Mouse (Mus musculus): ENCODE measurements around the gene Cep41. TPM values are rescaled to one million over a fixed set of nuclear protein-coding genes. Genes with fewer than 3 reads are reported as not detected.

Cep41 gene
- polyA plus RNA-seq, 1 experiment, result 2.9 TPM

DNA sequence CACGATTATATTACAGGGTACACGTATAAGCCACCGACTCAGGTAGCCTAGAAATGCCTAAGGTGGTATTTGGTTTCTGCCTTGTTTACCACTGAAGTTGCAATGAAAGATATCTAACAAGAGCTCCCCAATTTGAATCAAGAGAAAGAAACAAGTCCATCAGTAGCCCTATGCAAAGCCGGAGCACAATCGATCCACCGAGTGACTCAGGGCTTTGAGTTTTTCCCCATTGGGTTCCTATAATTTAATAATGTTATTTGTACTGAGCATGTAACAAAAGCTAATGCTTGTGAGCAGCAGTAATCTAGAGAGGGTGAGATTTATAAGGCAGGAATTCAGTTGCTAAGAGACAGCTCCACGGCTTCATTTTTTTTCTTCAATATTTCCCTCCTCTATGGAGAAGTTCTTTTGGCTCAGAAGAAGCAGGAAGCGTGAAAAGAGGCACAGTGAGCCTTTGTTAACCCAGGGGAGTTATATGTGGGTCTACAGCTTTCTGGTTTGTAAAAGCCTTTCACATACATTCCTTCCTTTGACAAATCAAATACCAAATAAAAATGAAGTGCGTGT is 18.8 kb downstream of the Cep41 start:
- no peak overlapping the region for H3K4me3 ChIP-seq (ENCODE audit: extremely low read depth, insufficient read depth, insufficient read length)
- H3K27me3 ChIP-seq (ENCODE audit: control insufficient read depth, insufficient read depth, low read length), result no peaks in the 10 kb centered on the region
- no peak for DNase-seq (ENCODE audit: low read depth in 1 of 2, low spot score in 2 of 2)
- 76% methylated on average over 9 of the region's 9 CpGs for WGBS
- no peaks in the 10 kb centered on the region for H3K4me1 ChIP-seq (ENCODE audit: control insufficient read depth, insufficient read depth, insufficient read length)
- H3K36me3 ChIP-seq (ENCODE audit: control insufficient read depth, insufficient read depth, low read length), result no peaks in the 10 kb centered on the region
- TF ChIP-seq CTCF (IDR thresholded peaks at IDR 0.05; ENCODE audit: extremely low read depth, insufficient read depth, insufficient read length, insufficient replicate concordance) (no peak), POLR2A (IDR thresholded peaks at IDR 0.05; ENCODE audit: low read depth, low read length) (no peak)
- H3K27ac ChIP-seq (ENCODE audit: insufficient read depth, low read length), result no peak overlapping the region

- TF ChIP-seq POLR2A (IDR thresholded peaks at IDR 0.05; ENCODE audit: low read depth, low read length), result no peak
- TF ChIP-seq CTCF (IDR thresholded peaks at IDR 0.05; ENCODE audit: extremely low read depth, insufficient read depth, insufficient read length, insufficient replicate concordance), result no peak
- DNase-seq (ENCODE audit: low read depth in 1 of 2, low spot score in 2 of 2), result no peak
- Histone ChIP-seq H3K4me3 (ENCODE audit: extremely low read depth, insufficient read depth, insufficient read length) (no peak overlapping the region), H3K27ac (ENCODE audit: insufficient read depth, low read length) (no peak overlapping the region), H3K4me1 (ENCODE audit: control insufficient read depth, insufficient read depth, insufficient read length) (no peaks in the 10 kb centered on the region), H3K27me3 (ENCODE audit: control insufficient read depth, insufficient read depth, low read length) (no peaks in the 10 kb centered on the region), H3K36me3 (ENCODE audit: control insufficient read depth, insufficient read depth, low read length) (no peaks in the 10 kb centered on the region)
- WGBS, result 79% methylated on average over 14 of the region's 14 CpGs
These were observed 19.6 kb downstream of the Cep41 start for GRCm38 (mm10) chr6:30673764-30674561.

DNA sequence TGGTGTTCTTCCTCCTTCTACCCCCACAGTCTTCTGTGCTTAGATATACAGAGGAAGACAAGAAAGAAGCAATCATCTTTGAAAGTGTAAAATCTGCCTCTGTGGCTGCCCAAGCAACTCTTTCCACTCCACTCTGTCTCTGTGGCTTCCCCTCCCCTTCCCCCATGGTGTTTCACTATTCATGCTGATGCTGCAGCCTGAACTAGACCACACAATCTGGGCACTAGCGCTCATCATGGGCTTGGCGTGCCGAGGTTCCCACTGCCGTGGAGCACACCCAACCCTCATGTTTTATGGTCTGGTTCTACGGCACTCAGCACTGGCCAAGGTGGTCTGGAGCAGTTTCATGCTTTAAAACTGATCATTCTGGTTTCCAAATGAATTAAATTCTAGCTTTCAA is 21.9 kb downstream of the Cep41 start:
- no peak for TF ChIP-seq CTCF (IDR thresholded peaks at IDR 0.05; ENCODE audit: extremely low read depth, insufficient read depth, insufficient read length, insufficient replicate concordance)
- TF ChIP-seq POLR2A (IDR thresholded peaks at IDR 0.05; ENCODE audit: low read depth, low read length), result no peak
- no peaks in the 10 kb centered on the region for H3K27me3 ChIP-seq (ENCODE audit: control insufficient read depth, insufficient read depth, low read length)
- H3K27ac ChIP-seq (ENCODE audit: insufficient read depth, low read length), result no peak overlapping the region
- no peak overlapping the region for H3K4me3 ChIP-seq (ENCODE audit: extremely low read depth, insufficient read depth, insufficient read length)
- H3K36me3 ChIP-seq (ENCODE audit: control insufficient read depth, insufficient read depth, low read length), result no peaks in the 10 kb centered on the region
- H3K4me1 ChIP-seq (ENCODE audit: control insufficient read depth, insufficient read depth, insufficient read length), result no peaks in the 10 kb centered on the region
- DNase-seq (ENCODE audit: low read depth in 1 of 2, low spot score in 2 of 2), result no peak
- 56% methylated on average over 5 of the region's 5 CpGs for WGBS

DNA sequence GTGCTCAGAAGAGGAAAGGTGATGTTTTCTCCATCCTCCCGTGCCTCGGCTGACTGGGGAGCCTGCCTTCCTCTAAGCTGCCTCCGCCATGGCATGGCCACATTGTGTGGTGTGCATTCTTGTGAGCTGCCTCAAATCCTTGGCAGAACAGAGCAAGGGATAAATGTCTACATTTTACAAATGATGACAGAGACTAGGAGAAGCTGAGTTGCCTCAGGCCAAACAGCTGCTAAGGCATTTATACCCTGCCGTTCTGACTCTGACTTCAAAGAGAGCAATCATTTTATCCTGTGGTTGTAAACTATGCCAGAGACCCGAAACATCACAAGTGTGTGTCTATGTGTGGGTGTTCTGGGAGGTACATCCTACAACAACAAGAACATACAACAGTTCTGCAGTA is 26.0 kb downstream of the Cep41 start:
- 79% methylated on average over 5 of the region's 5 CpGs for WGBS
- DNase-seq (ENCODE audit: low read depth in 1 of 2, low spot score in 2 of 2), result no peak
- no peak overlapping the region for H3K4me3 ChIP-seq (ENCODE audit: extremely low read depth, insufficient read depth, insufficient read length)
- no peak for TF ChIP-seq CTCF (IDR thresholded peaks at IDR 0.05; ENCODE audit: extremely low read depth, insufficient read depth, insufficient read length, insufficient replicate concordance)
- no peak for TF ChIP-seq POLR2A (IDR thresholded peaks at IDR 0.05; ENCODE audit: low read depth, low read length)
- H3K4me1 ChIP-seq (ENCODE audit: control insufficient read depth, insufficient read depth, insufficient read length), result no peaks in the 10 kb centered on the region
- no peaks in the 10 kb centered on the region for H3K27me3 ChIP-seq (ENCODE audit: control insufficient read depth, insufficient read depth, low read length)
- no peaks in the 10 kb centered on the region for H3K36me3 ChIP-seq (ENCODE audit: control insufficient read depth, insufficient read depth, low read length)
- H3K27ac ChIP-seq (ENCODE audit: insufficient read depth, low read length), result no peak overlapping the region

DNA sequence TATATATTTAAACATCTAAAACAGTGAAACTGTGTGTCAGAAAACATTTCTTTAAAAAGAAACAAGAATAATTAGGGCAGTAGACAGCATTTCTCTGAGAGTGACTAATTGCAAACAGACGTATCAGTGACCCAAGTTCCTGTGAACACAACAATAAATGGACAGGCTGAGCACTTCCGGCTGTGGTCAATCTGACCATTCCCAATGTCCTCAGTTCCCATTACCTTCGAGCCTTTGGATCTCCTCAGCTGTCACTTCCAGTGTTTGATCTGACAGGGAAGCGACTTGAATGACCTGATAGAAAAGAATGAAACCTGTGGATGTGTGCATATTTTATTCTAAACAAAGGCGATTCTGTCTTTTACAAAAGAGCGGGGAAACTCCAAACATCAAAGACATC is 27.5 kb downstream of the Cep41 start:
- 93% methylated on average over 6 of the region's 6 CpGs for WGBS
- TF ChIP-seq CTCF (IDR thresholded peaks at IDR 0.05; ENCODE audit: extremely low read depth, insufficient read depth, insufficient read length, insufficient replicate concordance), result no peak
- TF ChIP-seq POLR2A (IDR thresholded peaks at IDR 0.05; ENCODE audit: low read depth, low read length), result no peak
- no peak overlapping the region for H3K4me3 ChIP-seq (ENCODE audit: extremely low read depth, insufficient read depth, insufficient read length)
- no peaks in the 10 kb centered on the region for H3K36me3 ChIP-seq (ENCODE audit: control insufficient read depth, insufficient read depth, low read length)
- no peak for DNase-seq (ENCODE audit: low read depth in 1 of 2, low spot score in 2 of 2)
- H3K27ac ChIP-seq (ENCODE audit: insufficient read depth, low read length), result no peak overlapping the region
- H3K27me3 ChIP-seq (ENCODE audit: control insufficient read depth, insufficient read depth, low read length), result no peaks in the 10 kb centered on the region
- H3K4me1 ChIP-seq (ENCODE audit: control insufficient read depth, insufficient read depth, insufficient read length), result no peaks in the 10 kb centered on the region

GRCm38 (mm10) chr6:30665296-30665695 is 28.3 kb downstream of the Cep41 start:
- H3K4me3 ChIP-seq (ENCODE audit: extremely low read depth, insufficient read depth, insufficient read length), result no peak overlapping the region
- no peaks in the 10 kb centered on the region for H3K4me1 ChIP-seq (ENCODE audit: control insufficient read depth, insufficient read depth, insufficient read length)
- TF ChIP-seq POLR2A (IDR thresholded peaks at IDR 0.05; ENCODE audit: low read depth, low read length) (no peak), CTCF (IDR thresholded peaks at IDR 0.05; ENCODE audit: extremely low read depth, insufficient read depth, insufficient read length, insufficient replicate concordance) (no peak)
- H3K27ac ChIP-seq (ENCODE audit: insufficient read depth, low read length), result no peak overlapping the region
- no peaks in the 10 kb centered on the region for H3K36me3 ChIP-seq (ENCODE audit: control insufficient read depth, insufficient read depth, low read length)
- WGBS, result 82% methylated on average over 4 of the region's 4 CpGs
- no peaks in the 10 kb centered on the region for H3K27me3 ChIP-seq (ENCODE audit: control insufficient read depth, insufficient read depth, low read length)
- DNase-seq (ENCODE audit: low read depth in 1 of 2, low spot score in 2 of 2), result no peak

DNA sequence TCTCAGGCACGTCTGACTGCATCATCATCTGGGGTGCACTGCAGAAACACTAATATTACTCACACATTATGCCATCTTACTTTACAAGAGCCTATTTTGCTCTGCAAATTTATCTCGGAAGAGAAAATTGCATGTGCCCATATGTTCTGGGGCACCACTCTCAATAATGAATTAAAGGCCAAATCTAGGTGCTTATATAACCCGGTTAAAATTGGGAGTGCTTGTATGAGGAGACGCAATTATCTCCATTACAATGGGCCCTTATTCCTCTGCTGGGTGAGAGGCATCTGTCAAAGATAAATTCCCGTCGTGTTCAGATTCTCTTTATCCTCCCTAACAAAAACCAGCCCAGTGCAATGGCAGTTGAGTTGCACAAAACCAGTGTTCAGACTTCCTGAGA is 28.8 kb downstream of the Cep41 start:
- TF ChIP-seq CTCF (IDR thresholded peaks at IDR 0.05; ENCODE audit: extremely low read depth, insufficient read depth, insufficient read length, insufficient replicate concordance) (no peak), POLR2A (IDR thresholded peaks at IDR 0.05; ENCODE audit: low read depth, low read length) (no peak)
- Histone ChIP-seq H3K36me3 (ENCODE audit: control insufficient read depth, insufficient read depth, low read length) (no peaks in the 10 kb centered on the region), H3K4me3 (ENCODE audit: extremely low read depth, insufficient read depth, insufficient read length) (no peak overlapping the region), H3K27me3 (ENCODE audit: control insufficient read depth, insufficient read depth, low read length) (no peaks in the 10 kb centered on the region), H3K4me1 (ENCODE audit: control insufficient read depth, insufficient read depth, insufficient read length) (no peaks in the 10 kb centered on the region), H3K27ac (ENCODE audit: insufficient read depth, low read length) (no peak overlapping the region)
- 91% methylated on average over 6 of the region's 6 CpGs for whole genome bisulfite sequencing
- no peak for DNase-seq (ENCODE audit: low read depth in 1 of 2, low spot score in 2 of 2)
